Mouse (Mus musculus) erythroblast, embryonic 14.5 days (primary cell): ENCODE data around the gene Adam1a.

Experiments used
- GATA1 ChIP-seq: IDR thresholded peaks from 2 replicates; pipeline ENCODE4 v1.6.1; 2012; ENCODE audit warnings: low read length, inconsistent platforms, mixed read lengths
- TAL1 ChIP-seq: IDR thresholded peaks from 3 replicates; pipeline ENCODE4 v1.6.1; 2012; ENCODE audit warnings: low read length, inconsistent platforms, mixed read lengths

DNA sequence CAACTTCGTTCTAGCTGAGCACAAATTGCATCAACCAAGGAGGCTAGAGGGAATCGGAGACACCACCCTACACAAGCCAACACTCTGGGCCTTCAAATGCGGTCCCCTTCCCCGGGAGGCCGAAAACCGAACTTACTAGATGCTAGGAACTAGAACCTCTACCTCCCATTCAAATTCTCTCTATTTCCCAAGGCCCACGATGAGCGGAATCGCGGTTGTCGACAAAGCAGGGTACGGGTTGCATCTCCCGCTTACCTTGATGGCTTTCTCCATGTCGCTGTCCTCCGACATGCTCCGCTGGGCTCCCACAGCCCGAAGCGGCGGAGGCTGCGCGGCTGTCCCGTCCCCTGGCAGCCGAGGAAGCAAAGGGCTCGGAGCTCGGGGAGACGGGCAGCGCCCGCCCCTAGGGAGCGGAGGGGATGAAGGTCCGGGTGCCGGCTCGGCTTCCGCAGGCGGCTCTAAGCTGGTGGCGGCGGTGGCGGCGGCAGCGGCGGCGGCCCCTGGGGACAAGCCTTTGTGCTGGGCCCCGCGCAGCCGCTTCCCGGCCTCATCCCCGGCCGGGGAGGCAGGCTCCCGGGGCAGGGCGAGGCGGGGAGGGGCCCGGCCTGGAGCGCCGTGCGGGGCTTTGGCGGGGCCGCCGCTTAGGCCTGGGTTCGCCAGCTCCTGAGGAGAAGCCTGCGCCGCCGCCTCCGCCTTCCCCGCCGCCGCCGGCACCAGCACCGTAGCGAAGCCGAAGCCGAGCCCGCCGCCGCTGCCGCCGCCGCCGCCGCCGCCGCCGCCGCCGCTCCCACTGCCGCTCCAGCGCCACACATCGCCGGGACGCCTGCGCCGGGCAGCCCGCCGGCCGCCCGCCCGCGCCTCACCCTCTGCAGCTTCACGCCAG is at the start of gene Adam1a, which contains the start of gene Gm42878:
- TF ChIP-seq GATA1 (no peak), TAL1 (no peak)
